Mouse (Mus musculus): ENCODE results near the gene Efhd2. TPM values are rescaled to one million over a fixed set of nuclear protein-coding genes. Genes with fewer than 3 reads are reported as not detected.

Efhd2 gene
- polyA plus RNA-seq, 1 experiment from 2014 or later, result 173 TPM

DNA sequence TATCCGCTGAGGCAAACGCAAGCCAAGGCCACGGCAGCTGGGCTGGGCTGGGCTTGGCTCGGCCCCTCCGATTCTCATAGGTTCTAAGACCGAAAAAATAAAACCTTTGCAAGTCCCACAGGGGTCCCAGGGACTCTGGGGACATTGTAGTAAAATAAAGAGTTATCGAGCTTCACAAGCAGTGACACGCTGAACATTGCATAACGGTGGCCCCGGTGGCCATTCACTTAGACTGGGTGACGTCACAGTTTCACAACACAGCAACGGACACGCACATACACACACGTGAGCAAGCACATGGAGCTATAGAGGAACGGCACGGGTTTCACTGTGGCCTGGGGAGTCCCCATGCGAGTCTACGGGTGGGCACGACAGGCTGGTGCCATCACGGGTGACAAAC is 16.2 kb downstream of the Efhd2 start:
- Histone ChIP-seq H3K4me3 (ENCODE audit: low read depth, low read length) (no peak overlapping the region), H3K27me3 (replicated peaks; ENCODE audit: control insufficient read depth, insufficient read depth, low read length) (no peaks in the 10 kb centered on the region), H3K27ac (ENCODE audit: low read depth, low read length) (no peak overlapping the region), H3K4me2 (replicated peaks; ENCODE audit: low read depth) (no peak overlapping the region), H3K9ac (ENCODE audit: low read depth, low read length) (no peak overlapping the region), H3K9me3 (ENCODE audit: control insufficient read depth) (no peaks in the 10 kb centered on the region), H3K36me3 (ENCODE audit: control insufficient read depth, insufficient read depth) (peaks cover 28% of the 10 kb centered on the region), H3K4me1 (replicated peaks; ENCODE audit: control insufficient read depth, insufficient read depth, low read length) (no peaks in the 10 kb centered on the region)
- WGBS, result 64% methylated on average over 20 of the region's 20 CpGs
- TF ChIP-seq CTCF (IDR thresholded peaks at IDR 0.05; ENCODE audit: low read depth), result no peak
- ATAC-seq, result no peak

DNA sequence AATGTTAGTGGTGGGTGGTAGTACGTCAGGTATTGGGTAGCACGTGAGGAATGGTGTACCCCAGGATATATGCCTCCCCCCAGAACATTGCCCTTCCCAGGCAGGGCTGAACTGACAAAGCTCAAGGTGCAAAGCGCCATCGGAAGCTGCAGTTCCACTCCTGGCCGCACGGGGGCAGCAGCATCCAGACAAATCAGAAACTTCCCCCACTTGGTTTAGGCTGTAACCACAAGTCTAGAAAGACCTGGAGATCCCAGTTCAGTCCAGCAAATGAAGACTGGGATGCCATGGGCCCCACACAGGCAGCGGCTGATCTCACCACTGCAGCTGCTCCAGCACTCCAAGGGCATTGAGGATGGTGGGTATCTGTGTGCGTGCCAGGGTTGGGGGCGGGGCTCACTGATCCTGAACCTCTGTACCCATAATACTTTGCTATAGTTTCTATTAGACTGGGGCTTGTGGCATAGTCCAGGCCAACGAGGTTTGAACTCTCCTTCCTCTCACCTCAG is 17.2 kb downstream of the Efhd2 start:
- Histone ChIP-seq H3K4me3 (ENCODE audit: low read depth, low read length) (no peak overlapping the region), H3K27ac (ENCODE audit: low read depth, low read length) (peak overlapping the region; percentile 29), H3K4me1 (replicated peaks; ENCODE audit: control insufficient read depth, insufficient read depth, low read length) (no peaks in the 10 kb centered on the region), H3K4me2 (replicated peaks; ENCODE audit: low read depth) (no peak overlapping the region), H3K9ac (ENCODE audit: low read depth, low read length) (no peak overlapping the region), H3K36me3 (ENCODE audit: control insufficient read depth, insufficient read depth) (peaks cover 28% of the 10 kb centered on the region), H3K9me3 (ENCODE audit: control insufficient read depth) (no peaks in the 10 kb centered on the region), H3K27me3 (replicated peaks; ENCODE audit: control insufficient read depth, insufficient read depth, low read length) (no peaks in the 10 kb centered on the region)
- peak; percentile 46 for ATAC-seq
- 14% methylated on average over 10 of the region's 10 CpGs for WGBS
- peak; percentile 99 for TF ChIP-seq CTCF (IDR thresholded peaks at IDR 0.05; ENCODE audit: low read depth)

DNA sequence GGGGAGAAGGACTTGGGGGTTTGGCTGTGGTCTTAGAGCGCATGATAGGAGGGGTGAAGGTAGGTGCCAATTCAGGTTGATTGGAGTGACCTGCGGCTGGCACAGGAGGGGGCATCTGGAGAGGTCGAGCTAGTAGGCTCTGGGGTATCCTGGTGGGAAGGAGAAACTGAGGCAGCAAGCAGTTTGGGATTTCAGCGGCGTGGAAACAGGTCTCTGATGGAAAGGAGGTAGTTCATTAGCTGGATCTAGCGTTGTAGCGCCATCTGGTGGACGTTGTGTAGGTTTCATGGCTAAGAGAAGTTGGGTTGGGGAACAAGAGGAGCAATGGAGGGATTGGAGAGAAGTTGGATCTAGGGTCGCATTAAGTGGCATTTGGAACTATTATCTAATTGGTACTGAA is 21.3 kb downstream of the Efhd2 start:
- no peak for ATAC-seq
- Histone ChIP-seq H3K4me3 (ENCODE audit: low read depth, low read length) (no peak overlapping the region), H3K9me3 (ENCODE audit: control insufficient read depth) (no peaks in the 10 kb centered on the region)

DNA sequence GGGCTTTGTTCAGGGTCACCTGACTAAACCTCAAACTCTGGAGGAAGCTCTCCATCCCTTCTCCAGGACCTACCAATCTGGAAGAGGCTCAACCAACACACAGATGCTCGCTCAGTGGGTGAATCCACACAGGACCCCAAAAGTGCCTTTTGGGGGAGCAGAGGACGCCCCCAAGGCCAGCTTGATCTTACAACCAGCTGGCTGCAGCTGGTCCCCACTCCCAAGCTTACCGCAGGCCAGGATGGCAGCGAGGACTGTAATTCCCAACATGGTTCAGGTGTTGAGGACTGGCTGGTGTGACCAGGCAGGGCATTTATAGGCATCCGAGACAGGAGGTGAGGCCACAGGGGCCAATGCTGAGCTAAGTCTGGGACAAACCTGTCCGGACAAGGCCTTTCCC is 28.7 kb downstream of the Efhd2 start, which contains the start of gene Ctrc:
Gene Ctrc (minus strand): TSS at position 361 of the 400 bp plus-strand sequence.
- TF ChIP-seq CTCF (IDR thresholded peaks at IDR 0.05; ENCODE audit: low read depth), result no peak
- H3K4me2 ChIP-seq (replicated peaks; ENCODE audit: low read depth), result no peak within 1 kb of the TSS
- no peaks in the 10 kb centered on the region for H3K36me3 ChIP-seq (ENCODE audit: control insufficient read depth, insufficient read depth)
- WGBS, result 77% methylated on average over 6 of the region's 6 CpGs
- H3K4me3 ChIP-seq (ENCODE audit: low read depth, low read length), result no peak within 1 kb of the TSS
- ATAC-seq, result no peak
- no peak within 1 kb of the TSS for H3K9ac ChIP-seq (ENCODE audit: low read depth, low read length)
- H3K4me1 ChIP-seq (replicated peaks; ENCODE audit: control insufficient read depth, insufficient read depth, low read length), result no peaks in the 10 kb centered on the region
- no peak within 1 kb of the TSS for H3K27ac ChIP-seq (ENCODE audit: low read depth, low read length)
- no peaks in the 10 kb centered on the region for H3K9me3 ChIP-seq (ENCODE audit: control insufficient read depth)
- H3K27me3 ChIP-seq (replicated peaks; ENCODE audit: control insufficient read depth, insufficient read depth, low read length), result no peaks in the 10 kb centered on the region

More for the DNA sequence above, 21.3 kb downstream of the Efhd2 start:
- 0 out of 2 replicates have a peak, but pooled peaks cover under 1% of the 10 kb centered on the region for H3K36me3 ChIP-seq (ENCODE audit: control insufficient read depth, insufficient read depth)
- H3K27ac ChIP-seq (ENCODE audit: low read depth, low read length), result no peak overlapping the region
- H3K4me1 ChIP-seq (replicated peaks; ENCODE audit: control insufficient read depth, insufficient read depth, low read length), result no peaks in the 10 kb centered on the region
- WGBS, result 74% methylated on average over 9 of the region's 9 CpGs
- no peaks in the 10 kb centered on the region for H3K27me3 ChIP-seq (replicated peaks; ENCODE audit: control insufficient read depth, insufficient read depth, low read length)
- H3K9ac ChIP-seq (ENCODE audit: low read depth, low read length), result no peak overlapping the region
- peak; percentile 89 for TF ChIP-seq CTCF (IDR thresholded peaks at IDR 0.05; ENCODE audit: low read depth)
- no peak overlapping the region for H3K4me2 ChIP-seq (replicated peaks; ENCODE audit: low read depth)

DNA sequence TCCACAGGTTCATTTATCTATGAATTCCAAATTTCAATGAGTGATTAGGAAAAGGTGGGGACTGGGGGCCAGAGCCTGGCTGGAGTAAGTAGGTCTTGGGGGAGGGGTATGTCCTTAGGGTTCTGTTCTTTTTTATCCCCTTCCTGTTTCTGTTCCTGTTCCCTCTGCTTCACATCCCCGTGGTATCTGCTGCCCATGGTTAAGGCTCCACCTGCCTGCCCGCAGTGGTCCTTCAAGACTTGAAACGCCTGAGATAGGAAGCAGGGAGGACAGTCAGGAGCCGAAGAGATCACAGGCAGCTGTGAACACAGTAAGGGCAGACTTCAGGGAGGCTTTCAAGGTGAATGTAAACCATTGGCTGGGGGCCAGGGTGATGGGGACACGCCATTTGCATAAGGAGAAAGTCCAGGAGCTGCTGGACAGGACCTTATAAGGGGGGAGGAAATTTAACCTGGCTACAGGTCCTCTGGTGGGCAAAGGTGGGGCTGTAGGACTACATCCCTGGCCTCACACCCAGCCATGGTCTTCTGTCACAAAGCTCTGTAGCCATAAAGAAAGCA is 40.1 kb downstream of the Efhd2 start:
- H3K36me3 ChIP-seq (ENCODE audit: control insufficient read depth, insufficient read depth), result no peaks in the 10 kb centered on the region
- no peak for TF ChIP-seq CTCF (IDR thresholded peaks at IDR 0.05; ENCODE audit: low read depth)
- H3K27ac ChIP-seq (ENCODE audit: low read depth, low read length), result no peak overlapping the region
- ATAC-seq, result no peak
- 44% methylated on average over 5 of the region's 5 CpGs for WGBS
- H3K4me1 ChIP-seq (replicated peaks; ENCODE audit: control insufficient read depth, insufficient read depth, low read length), result no peaks in the 10 kb centered on the region
- no peak overlapping the region for H3K4me3 ChIP-seq (ENCODE audit: low read depth, low read length)
- H3K9me3 ChIP-seq (ENCODE audit: control insufficient read depth), result no peaks in the 10 kb centered on the region
- no peaks in the 10 kb centered on the region for H3K27me3 ChIP-seq (replicated peaks; ENCODE audit: control insufficient read depth, insufficient read depth, low read length)
- no peak overlapping the region for H3K9ac ChIP-seq (ENCODE audit: low read depth, low read length)
- no peak overlapping the region for H3K4me2 ChIP-seq (replicated peaks; ENCODE audit: low read depth)

DNA sequence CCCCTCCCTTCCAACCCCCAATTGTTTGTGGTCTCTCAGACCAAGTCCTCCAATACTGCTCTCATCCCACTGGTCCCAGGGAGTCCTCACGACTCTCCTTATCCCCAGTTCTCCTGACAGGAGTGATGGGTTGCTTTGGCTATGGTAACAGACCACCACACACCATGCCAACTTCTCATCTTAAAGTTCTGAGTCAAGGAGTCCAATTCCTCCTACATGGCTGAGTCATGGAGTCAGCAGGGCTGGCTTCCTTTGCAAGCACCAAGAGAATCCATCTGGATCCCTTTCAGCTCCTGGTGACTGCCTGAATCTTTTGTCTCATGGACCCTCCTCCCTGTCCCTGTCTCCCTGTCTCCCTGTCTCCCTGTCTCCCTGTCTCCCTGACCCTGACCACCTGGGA is 40.8 kb downstream of the Efhd2 start:
- 33% methylated on average over 1 of the region's 1 CpGs for WGBS

More for the DNA sequence above, 40.8 kb downstream of the Efhd2 start:
- no peak for TF ChIP-seq CTCF (IDR thresholded peaks at IDR 0.05; ENCODE audit: low read depth)
- no peak overlapping the region for H3K9ac ChIP-seq (ENCODE audit: low read depth, low read length)
- no peak overlapping the region for H3K4me2 ChIP-seq (replicated peaks; ENCODE audit: low read depth)
- no peaks in the 10 kb centered on the region for H3K4me1 ChIP-seq (replicated peaks; ENCODE audit: control insufficient read depth, insufficient read depth, low read length)
- no peak overlapping the region for H3K27ac ChIP-seq (ENCODE audit: low read depth, low read length)
- no peak overlapping the region for H3K4me3 ChIP-seq (ENCODE audit: low read depth, low read length)
- no peaks in the 10 kb centered on the region for H3K36me3 ChIP-seq (ENCODE audit: control insufficient read depth, insufficient read depth)
- no peak for ATAC-seq
- H3K9me3 ChIP-seq (ENCODE audit: control insufficient read depth), result no peaks in the 10 kb centered on the region
- no peaks in the 10 kb centered on the region for H3K27me3 ChIP-seq (replicated peaks; ENCODE audit: control insufficient read depth, insufficient read depth, low read length)
